Mouse (Mus musculus) forebrain, embryonic 14.5 days (tissue): ENCODE measurements around the gene Rasgef1b. TPM values are rescaled to one million over a fixed set of nuclear protein-coding genes. Genes with fewer than 3 reads are reported as not detected.

Experiments used
- ATAC-seq: fragments of 200-750 bp; cut with Nextera tagmentation; 2 replicates; pipeline ENCODE4 v1.8.0; 2017; ENCODE audit warnings: mild to moderate bottlenecking, moderate library complexity
- DNase-seq: peaks from one replicate; pipeline ENCODE4 v3.0.0-alpha.2; 2015; ENCODE audit warnings: low spot score
- H3K27ac ChIP-seq: fragments of 300-500 bp; sonication (generic); 2 replicates; pipeline ENCODE4 v1.5.1; 2014; ENCODE audit warnings: low read depth, mild to moderate bottlenecking, control low read depth, low read length, moderate library complexity
- H3K27me3 ChIP-seq: fragments of 300-500 bp; sonication (generic); replicated peaks from 2 replicates; pipeline ENCODE4 v1.6.1; 2014; ENCODE audit warnings: low read length, control low read depth, mixed read lengths; ENCODE audit not compliant: control insufficient read depth, insufficient read depth
- H3K36me3 ChIP-seq: fragments of 300-500 bp; sonication (generic); 2 replicates; pipeline ENCODE4 v1.6.1; 2014; ENCODE audit warnings: low read length, control low read depth; ENCODE audit not compliant: control insufficient read depth, insufficient read depth
- H3K4me1 ChIP-seq: fragments of 300-500 bp; sonication (generic); 2 replicates; pipeline ENCODE4 v1.6.1; 2014; ENCODE audit warnings: antibody characterized with exemption, low read length, control low read depth; ENCODE audit not compliant: control insufficient read depth, insufficient read depth
- H3K4me2 ChIP-seq: fragments of 300-500 bp; sonication (generic); 2 replicates; pipeline ENCODE4 v1.6.1; 2014; ENCODE audit warnings: mild to moderate bottlenecking, control low read depth, low read length
- H3K4me3 ChIP-seq: fragments of 300-500 bp; sonication (generic); 2 replicates; pipeline ENCODE4 v1.5.1; 2014; ENCODE audit warnings: low read depth, low read length, control low read depth
- H3K9ac ChIP-seq: fragments of 300-500 bp; sonication (generic); 2 replicates; pipeline ENCODE4 v1.6.1; 2014; ENCODE audit warnings: mild to moderate bottlenecking, low read length, control low read depth, moderate library complexity
- H3K9me3 ChIP-seq: fragments of 300-500 bp; sonication (generic); replicated peaks from 2 replicates; pipeline ENCODE4 v1.6.1; 2016; ENCODE audit warnings: low read length, control low read depth, mixed read lengths; ENCODE audit not compliant: control insufficient read depth
- WGBS: fragments of 180-500 bp; shearing (Covaris S2); extraction: QIAGEN DNeasy Blood & Tissue Kit; methylation state at CpG from one replicate; pipeline ENCODE4 v1.1.7; 2014; 5-methylcytosine and 5-hydroxymethylcytosine counted together
- polyA plus RNA-seq: library from polyadenylated mRNA; unstranded; fragments of >200 nt; fragmentation: Nextera tagmentation; extraction: Ambion mirVana; gene quantifications from 2 replicates; pipeline ENCODE4 v1.2.1, GENCODE M21; 2014

Rasgef1b gene
- polyA plus RNA-seq, 1 experiment from 2014 or later = 97.5 TPM

DNA sequence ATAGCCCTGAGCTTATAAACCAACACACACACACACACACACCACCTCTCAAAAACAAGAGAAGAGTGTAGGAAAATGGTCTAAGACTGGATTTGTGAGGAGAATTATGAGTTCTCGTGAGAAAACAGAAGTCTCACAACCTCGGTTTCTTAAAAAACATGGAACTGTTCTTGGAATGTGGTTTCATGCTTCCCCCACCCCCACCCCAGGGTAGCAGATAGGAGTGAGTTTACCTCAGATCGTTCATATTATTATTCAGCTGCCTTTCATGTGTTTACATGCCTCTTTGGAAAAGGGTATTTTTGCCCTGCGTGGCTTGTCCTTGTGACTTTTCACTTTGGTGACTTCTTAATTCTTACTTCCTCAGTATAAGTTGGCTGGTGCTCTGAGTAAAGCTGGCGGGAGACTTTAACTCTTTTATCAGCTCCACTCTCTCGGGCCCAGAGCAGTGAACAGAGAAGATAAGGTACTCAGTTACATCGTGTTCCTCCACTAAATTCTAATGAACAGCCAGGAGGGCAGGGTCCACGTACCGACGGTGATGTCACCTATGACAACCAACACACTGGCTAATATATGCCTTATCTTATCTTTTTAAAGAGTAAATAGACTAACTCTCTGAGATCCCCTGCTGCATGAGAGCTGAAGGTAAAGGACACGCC, 96.1 kb downstream of the Rasgef1b start:
- Histone ChIP-seq H3K9me3 (no peaks in the 10 kb centered on the region), H3K27me3 (no peaks in the 10 kb centered on the region), H3K4me1 (no peaks in the 10 kb centered on the region), H3K36me3 (no peaks in the 10 kb centered on the region), H3K4me2 (no peak overlapping the region), H3K4me3 (no peak overlapping the region), H3K9ac (no peak overlapping the region), H3K27ac (no peak overlapping the region)
- WGBS = 85% methylated on average over 11 of the region's 11 CpGs
- no peak for ATAC-seq
- DNase-seq = no peak

DNA sequence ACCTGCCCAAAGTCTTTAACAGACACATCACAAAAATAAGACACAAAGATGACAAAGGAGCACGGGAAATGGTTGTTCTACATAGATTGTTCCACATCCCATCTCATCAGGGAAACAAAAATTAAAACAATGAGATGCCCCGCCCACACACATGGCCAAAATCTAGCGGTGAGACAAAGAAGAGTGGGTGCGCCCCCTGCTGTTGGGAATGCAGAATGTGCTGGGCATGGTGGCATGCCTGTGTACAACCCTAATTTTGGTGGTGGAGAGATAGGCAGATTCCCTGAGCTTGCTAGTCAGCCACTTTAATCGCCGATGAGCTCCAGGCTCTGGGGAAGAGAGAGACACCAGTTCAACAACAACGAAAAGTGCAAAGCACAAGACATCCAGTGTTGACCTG, 98.8 kb downstream of the Rasgef1b start:
- Histone ChIP-seq H3K4me1 (no peaks in the 10 kb centered on the region), H3K36me3 (no peaks in the 10 kb centered on the region), H3K4me2 (no peak overlapping the region), H3K27me3 (no peaks in the 10 kb centered on the region), H3K27ac (no peak overlapping the region), H3K9ac (no peak overlapping the region), H3K4me3 (no peak overlapping the region), H3K9me3 (no peaks in the 10 kb centered on the region)
- WGBS = 84% methylated on average over 7 of the region's 7 CpGs
- DNase-seq (no peak), ATAC-seq (no peak)

GRCm38 (mm10) chr5:99625603-99626002, 103.3 kb downstream of the Rasgef1b start:
- Histone ChIP-seq H3K9me3 (no peaks in the 10 kb centered on the region), H3K27ac (no peak overlapping the region), H3K4me2 (no peak overlapping the region), H3K9ac (no peak overlapping the region), H3K27me3 (no peaks in the 10 kb centered on the region), H3K4me1 (no peaks in the 10 kb centered on the region), H3K36me3 (no peaks in the 10 kb centered on the region), H3K4me3 (no peak overlapping the region)
- no peak for DNase-seq
- no peak for ATAC-seq
- WGBS = 68% methylated on average over 3 of the region's 3 CpGs

- H3K4me2 ChIP-seq = no peak overlapping the region
- H3K4me1 ChIP-seq = no peaks in the 10 kb centered on the region
- ATAC-seq (no peak), DNase-seq (no peak)
- no peak overlapping the region for H3K27ac ChIP-seq
- H3K4me3 ChIP-seq = no peak overlapping the region
- H3K9ac ChIP-seq = no peak overlapping the region
- WGBS = 93% methylated on average over 5 of the region's 5 CpGs
- H3K27me3 ChIP-seq = no peaks in the 10 kb centered on the region
- H3K36me3 ChIP-seq = no peaks in the 10 kb centered on the region
- no peaks in the 10 kb centered on the region for H3K9me3 ChIP-seq
These were observed 108.1 kb downstream of the Rasgef1b start for GRCm38 (mm10) chr5:99620771-99621170.

DNA sequence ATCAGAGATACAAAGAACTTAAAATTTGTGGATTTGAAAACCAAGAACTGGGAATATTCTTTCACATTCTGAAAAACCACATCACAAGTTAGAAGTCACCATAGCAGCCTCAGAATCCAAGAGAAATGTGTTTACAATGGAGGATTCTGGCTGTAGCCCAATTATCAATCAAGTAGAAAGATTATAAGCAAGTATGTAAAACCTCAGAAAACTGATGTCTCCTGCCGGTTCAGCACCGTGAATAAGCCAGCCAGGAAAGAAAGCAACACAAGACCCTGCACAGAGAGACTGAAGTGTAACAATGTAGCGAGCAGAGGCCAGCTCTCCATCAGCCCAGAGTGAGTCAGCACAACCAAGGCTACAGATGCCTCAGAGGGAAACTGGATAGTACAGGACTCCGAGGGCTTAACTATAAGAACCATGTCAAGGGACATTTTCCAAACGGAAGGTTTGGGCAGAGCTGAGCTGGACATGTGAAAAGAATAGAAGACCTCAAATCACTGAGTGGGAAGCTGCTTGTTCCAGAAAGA, 111.5 kb downstream of the Rasgef1b start:
- ATAC-seq (no peak), DNase-seq (no peak)
- WGBS = 21% methylated on average over 5 of the region's 5 CpGs
- H3K27me3 ChIP-seq = no peaks in the 10 kb centered on the region
- H3K9me3 ChIP-seq = no peaks in the 10 kb centered on the region
- no peaks in the 10 kb centered on the region for H3K36me3 ChIP-seq
- no peak overlapping the region for H3K27ac ChIP-seq
- no peak overlapping the region for H3K4me2 ChIP-seq
- H3K4me3 ChIP-seq = no peak overlapping the region
- peaks cover 9% of the 10 kb centered on the region for H3K4me1 ChIP-seq
- no peak overlapping the region for H3K9ac ChIP-seq

GRCm38 (mm10) chr5:99613321-99614118, 115.3 kb downstream of the Rasgef1b start:
- DNase-seq = peak; percentile 81
- Histone ChIP-seq H3K9me3 (no peaks in the 10 kb centered on the region), H3K36me3 (no peaks in the 10 kb centered on the region), H3K27me3 (no peaks in the 10 kb centered on the region), H3K27ac (peak overlapping the region; percentile 48; the same call in 1 of the 2 replicates), H3K9ac (peak overlapping the region; percentile 40), H3K4me3 (0 out of 2 replicates have a peak overlapping the region, but pooled peaks have one; percentile 8), H3K4me1 (peaks cover 12% of the 10 kb centered on the region), H3K4me2 (peak overlapping the region; percentile 52)
- ATAC-seq = peak; percentile 88
- 1% methylated on average over 24 of the region's 24 CpGs for WGBS

DNA sequence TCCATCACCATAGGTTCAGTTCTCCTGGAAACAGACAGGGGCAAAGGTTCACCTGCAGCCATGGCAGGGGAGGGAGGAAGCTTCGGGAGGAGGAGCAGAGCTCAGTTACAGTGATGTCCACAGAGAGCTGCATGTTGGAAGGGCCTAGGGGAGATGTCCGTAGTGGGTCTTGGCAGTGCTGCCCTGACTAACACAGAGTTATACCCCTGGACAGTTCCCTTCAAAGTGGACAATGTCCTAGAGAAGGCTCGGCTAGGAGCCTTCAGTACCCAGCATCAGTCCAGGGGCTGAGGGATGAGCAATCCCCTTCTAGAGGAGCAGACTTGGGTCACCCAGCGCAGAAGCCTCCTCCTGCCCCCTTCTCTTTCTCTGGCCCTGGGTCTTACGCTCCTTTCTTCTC, 121.3 kb downstream of the Rasgef1b start:
- Histone ChIP-seq H3K4me2 (no peak overlapping the region), H3K4me1 (peaks cover 2% of the 10 kb centered on the region; the same call in 1 of the 2 replicates), H3K9me3 (no peaks in the 10 kb centered on the region), H3K27ac (0 out of 2 replicates have a peak overlapping the region, but pooled peaks have one; percentile 11), H3K36me3 (no peaks in the 10 kb centered on the region), H3K27me3 (no peaks in the 10 kb centered on the region), H3K9ac (no peak overlapping the region), H3K4me3 (no peak overlapping the region)
- WGBS = 67% methylated on average over 5 of the region's 5 CpGs
- DNase-seq = no peak
- no peak for ATAC-seq

DNA sequence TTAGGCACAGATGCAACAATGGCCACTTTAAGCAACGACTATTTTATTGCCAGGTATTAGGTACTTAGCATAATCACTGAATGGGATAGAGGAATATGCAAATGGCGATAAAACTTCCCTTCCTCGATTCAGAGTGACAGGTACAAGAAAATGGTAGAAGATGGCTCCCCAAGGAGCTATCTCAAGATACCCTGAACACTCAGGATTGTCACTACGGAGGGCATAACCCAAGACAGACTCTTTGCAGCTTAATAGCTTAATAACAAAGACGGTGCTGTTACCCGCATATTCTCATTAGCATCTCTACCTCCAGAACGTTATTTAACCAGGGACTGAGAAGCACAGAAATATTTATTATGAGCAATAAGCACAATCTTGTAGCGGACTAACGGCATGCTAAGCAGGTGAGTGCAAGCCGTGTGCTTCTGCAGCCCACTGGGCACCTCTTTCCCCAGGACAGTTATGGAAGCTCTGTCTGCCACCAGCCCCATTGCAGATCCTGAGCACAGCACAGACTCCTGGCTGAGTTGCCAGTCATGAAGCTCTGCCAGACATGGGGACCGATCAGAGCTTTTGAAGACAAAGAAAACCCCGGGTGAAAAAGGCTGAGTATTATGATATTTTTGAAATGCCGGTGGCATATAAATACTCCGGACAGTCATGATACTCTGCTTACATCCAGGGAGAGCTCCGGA, 122.6 kb downstream of the Rasgef1b start:
- DNase-seq (no peak), ATAC-seq (no peak)
- no peak overlapping the region for H3K9ac ChIP-seq
- no peaks in the 10 kb centered on the region for H3K9me3 ChIP-seq
- no peaks in the 10 kb centered on the region for H3K27me3 ChIP-seq
- H3K4me2 ChIP-seq = no peak overlapping the region
- H3K36me3 ChIP-seq = no peaks in the 10 kb centered on the region
- no peak overlapping the region for H3K4me3 ChIP-seq
- H3K27ac ChIP-seq = no peak overlapping the region
- peaks cover 2% of the 10 kb centered on the region; the same call in 1 of the 2 replicates for H3K4me1 ChIP-seq
- 75% methylated on average over 15 of the region's 15 CpGs for WGBS
